Mouse (Mus musculus): ENCODE data around the gene Gm49321.

DNA sequence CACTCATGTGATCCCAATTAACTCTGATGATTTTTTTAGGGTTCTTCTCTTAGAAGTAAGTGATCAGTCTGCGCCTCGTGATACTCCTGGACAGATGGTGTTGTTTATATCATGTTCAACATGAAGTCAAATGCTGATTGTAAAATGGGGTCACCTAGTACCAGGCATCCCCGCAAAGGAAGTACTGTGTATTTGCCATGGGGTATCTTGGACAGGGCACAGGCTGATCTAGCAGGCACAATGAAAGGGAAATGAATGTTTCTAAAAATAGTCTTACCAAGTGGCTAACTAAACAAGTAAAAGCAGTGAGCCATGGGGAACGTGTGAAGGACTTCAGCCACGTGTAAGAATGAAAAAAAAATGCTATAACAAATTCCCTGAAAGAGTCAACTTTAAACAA lies 17.3 kb downstream of the Gm49321 start:
- no peak for TF ChIP-seq CTCF (IDR thresholded peaks at IDR 0.05; ENCODE audit: extremely low read depth, insufficient read depth, low read length)
- no peak for TF ChIP-seq POLR2A (IDR thresholded peaks at IDR 0.05; ENCODE audit: extremely low read depth, insufficient read depth, low read length)

Measured in cortical plate, adult 2 months (tissue).